9 mouse cellular contexts compared by ENCODE assay signal in genomic region chr19:25672101-25672950, GRCm38 (mm10). TPM values are rescaled to one million over a fixed set of nuclear protein-coding genes. Genes with fewer than 3 reads are reported as not detected.
DNase-seq lines count a peak whose midpoint lies in the region; ATAC-seq and TF ChIP-seq lines count a peak whose summit lies in the region.
"Had no signal": no experiment of that assay in that cellular context is flagged by ENCODE, and none has a peak within 500 bp of the region (broad histone marks: within the 10 kb centered on the region; RNA-seq: fewer than 3 reads in every experiment).

Gene Dmrt2 (plus strand): TSS chr19:25672411.

- no peak within 1 kb of the TSS for H3K27ac ChIP-seq in embryonic facial prominence, embryonic 11.5 days (replicated peaks; ENCODE audit: low read depth, low read length)
- H3K27ac ChIP-seq in kidney, adult 2 months (ENCODE audit: insufficient read depth, low read depth, low read length): no peak within 1 kb of the TSS
- H3K27ac ChIP-seq in liver, embryonic 11.5 days (ENCODE audit: low read depth, low read length): no peak within 1 kb of the TSS
- no peak within 1 kb of the TSS for H3K27ac ChIP-seq in midbrain, postnatal 0 days (ENCODE audit: low read depth, low read length)
- H3K27ac ChIP-seq in testis, adult 2 months (ENCODE audit: control insufficient read depth, insufficient read depth, low read depth, low read length): no peak within 1 kb of the TSS

- H3K4me3 ChIP-seq in embryonic facial prominence, embryonic 11.5 days (ENCODE audit: low read depth, low read length): peak within 1 kb of the TSS; percentile 34
- peak within 1 kb of the TSS; percentile 23 for H3K4me3 ChIP-seq in kidney, adult 2 months (ENCODE audit: insufficient read depth, low read depth, low read length)
- H3K4me3 ChIP-seq in liver, embryonic 11.5 days (ENCODE audit: low read depth, low read length): peak within 1 kb of the TSS; percentile 45
- peak within 1 kb of the TSS; percentile 29 for H3K4me3 ChIP-seq in midbrain, postnatal 0 days (ENCODE audit: low read depth, low read length)
- H3K4me3 ChIP-seq in testis, adult 2 months (ENCODE audit: control insufficient read depth, low read depth, low read length): peak within 1 kb of the TSS; percentile 50

- H3K27me3 ChIP-seq in embryonic facial prominence, embryonic 11.5 days (ENCODE audit: control insufficient read depth, insufficient read depth, low read length): peaks cover 76% of the 10 kb centered on the region
- peaks cover 7% of the 10 kb centered on the region for H3K27me3 ChIP-seq in kidney, adult 2 months (replicated peaks; ENCODE audit: control insufficient read depth, insufficient read depth, low read length)
- H3K27me3 ChIP-seq in liver, embryonic 11.5 days (replicated peaks; ENCODE audit: control insufficient read depth, insufficient read depth, low read length): peaks cover 98% of the 10 kb centered on the region
- H3K27me3 ChIP-seq in midbrain, postnatal 0 days (ENCODE audit: insufficient read depth, low read length): peaks cover 88% of the 10 kb centered on the region
- no peaks in the 10 kb centered on the region; the same call in 1 of the 2 replicates for H3K27me3 ChIP-seq in testis, adult 2 months (ENCODE audit: control insufficient read depth, insufficient read depth, low read length)

- H3K4me1 ChIP-seq in embryonic facial prominence, embryonic 11.5 days (ENCODE audit: control insufficient read depth, insufficient read depth, low read length): peaks cover 10% of the 10 kb centered on the region
- H3K4me1 ChIP-seq in kidney, adult 2 months (ENCODE audit: control insufficient read depth, insufficient read depth, low read length): no peaks in the 10 kb centered on the region
- H3K4me1 ChIP-seq in liver, embryonic 11.5 days (replicated peaks; ENCODE audit: control insufficient read depth, insufficient read depth, low read length): peaks cover 9% of the 10 kb centered on the region
- peaks cover 6% of the 10 kb centered on the region for H3K4me1 ChIP-seq in midbrain, postnatal 0 days (ENCODE audit: insufficient read depth, low read length)
- peaks cover 14% of the 10 kb centered on the region for H3K4me1 ChIP-seq in testis, adult 2 months (ENCODE audit: control insufficient read depth, insufficient read depth, low read length)

- no peaks in the 10 kb centered on the region for H3K36me3 ChIP-seq in embryonic facial prominence, embryonic 11.5 days (replicated peaks; ENCODE audit: control insufficient read depth, insufficient read depth, low read depth, low read length)
- H3K36me3 ChIP-seq in kidney, adult 2 months (ENCODE audit: control insufficient read depth, insufficient read depth, low read length): no peaks in the 10 kb centered on the region
- no peaks in the 10 kb centered on the region for H3K36me3 ChIP-seq in liver, embryonic 11.5 days (ENCODE audit: control insufficient read depth, insufficient read depth, low read length)
- no peaks in the 10 kb centered on the region for H3K36me3 ChIP-seq in midbrain, postnatal 0 days (ENCODE audit: insufficient read depth, low read length)
- H3K36me3 ChIP-seq in testis, adult 2 months (ENCODE audit: control insufficient read depth, insufficient read depth, low read length): no peaks in the 10 kb centered on the region
- H3K36me3 ChIP-seq: G1E had no signal

- H3K4me2 ChIP-seq in embryonic facial prominence, embryonic 11.5 days (ENCODE audit: low read depth, low read length): peak within 1 kb of the TSS; percentile 68
- peak within 1 kb of the TSS; percentile 84 for H3K4me2 ChIP-seq in liver, embryonic 11.5 days
- peak within 1 kb of the TSS; percentile 54 for H3K4me2 ChIP-seq in midbrain, postnatal 0 days (ENCODE audit: low read depth, low read length, poor library complexity, severe bottlenecking)

- no peak for TF ChIP-seq CTCF in kidney, adult 2 months (conservative IDR thresholded peaks at IDR 0.05; ENCODE audit: insufficient read depth, insufficient read length, low read depth, low read length)
- no peak for TF ChIP-seq CTCF in midbrain, postnatal 0 days (IDR thresholded peaks at IDR 0.05)
- TF ChIP-seq CTCF in testis, adult 2 months (IDR thresholded peaks at IDR 0.05; ENCODE audit: control insufficient read depth, insufficient read depth, insufficient replicate concordance, low read depth, low read length): no peak

- WGBS in embryonic facial prominence, embryonic 11.5 days: under 1% methylated on average over 44 of the region's 44 CpGs
- 4% methylated on average over 44 of the region's 44 CpGs for WGBS in kidney, adult 2 months
- 1% methylated on average over 44 of the region's 44 CpGs for WGBS in liver, embryonic 11.5 days
- under 1% methylated on average over 44 of the region's 44 CpGs for WGBS in midbrain, postnatal 0 days

- DNase-seq in left cerebral cortex, adult 18-20 months (ENCODE audit: low spot score in 2 of 2): peak; percentile 34 to 44
- DNase-seq in left cerebral cortex, adult 11 months (ENCODE audit: low spot score): no peak
- peak; percentile 92 for DNase-seq in embryonic facial prominence, embryonic 11.5 days (ENCODE audit: low spot score)
- peak; percentile 40 to 42 for DNase-seq in heart, adult 9 months (ENCODE audit: low spot score in 2 of 2)
- peak; percentile 41 for DNase-seq in kidney, adult 2 months
- DNase-seq in liver, embryonic 11.5 days (ENCODE audit: low spot score): peak; percentile 72
- peak; percentile 73 for DNase-seq in midbrain, postnatal 0 days (ENCODE audit: low spot score)

- TF ChIP-seq POLR2A in kidney, adult 2 months (IDR thresholded peaks at IDR 0.05; ENCODE audit: low read depth, low read length): no peak
- TF ChIP-seq POLR2A in testis, adult 2 months (IDR thresholded peaks at IDR 0.05; ENCODE audit: control insufficient read depth, low read depth, low read length): no peak

- H3K9ac ChIP-seq in embryonic facial prominence, embryonic 11.5 days (replicated peaks; ENCODE audit: low read length): peak within 1 kb of the TSS; percentile 43
- 0 out of 2 replicates have a peak within 1 kb of the TSS, but pooled peaks have one; percentile 12 for H3K9ac ChIP-seq in liver, embryonic 11.5 days (ENCODE audit: low read depth, low read length)
- H3K9ac ChIP-seq in midbrain, postnatal 0 days (replicated peaks; ENCODE audit: low read length, poor library complexity, severe bottlenecking): no peak within 1 kb of the TSS

- peak; percentile 98 for ATAC-seq in embryonic facial prominence, embryonic 11.5 days (replicated peaks; ENCODE audit: insufficient number of reproducible peaks, low FRiP score, low TSS enrichment, low read depth)
- ATAC-seq in liver, embryonic 11.5 days (replicated peaks; ENCODE audit: low FRiP score): peak; percentile 94
- ATAC-seq in midbrain, postnatal 0 days (ENCODE audit: low FRiP score): peak; percentile 85

- H3K9me3 ChIP-seq in embryonic facial prominence, embryonic 11.5 days (replicated peaks; ENCODE audit: control insufficient read depth, low read length): no peaks in the 10 kb centered on the region
- H3K9me3 ChIP-seq in liver, embryonic 11.5 days (ENCODE audit: control insufficient read depth, low read length): no peaks in the 10 kb centered on the region
- H3K9me3 ChIP-seq in midbrain, postnatal 0 days (ENCODE audit: low read length): no peaks in the 10 kb centered on the region

RNA-seq across cellular contexts. Expression of gene Dmrt2, which starts in this region (rescaled TPM):
- total RNA-seq in left cerebral cortex, adult 18-20 months (2021): 1 to 10 TPM; 1.6 TPM
- 6.1 and 7.4 TPM in 2 replicates for polyA plus RNA-seq in embryonic facial prominence, embryonic 11.5 days (2014; fragmentation: Nextera tagmentation; extraction: Ambion mirVana)
- polyA plus RNA-seq in kidney, adult 2 months (2012; rRNA removed): 4.7 and 4.8 TPM in 2 replicates
- polyA plus RNA-seq in liver, embryonic 11.5 days (2014; fragmentation: Nextera tagmentation; extraction: Ambion mirVana): 0.73 and 1.2 TPM in 2 replicates
- 0.11 and 0.14 TPM in 2 replicates for total RNA-seq in midbrain, postnatal 0 days (2014; rRNA removed)
- polyA plus RNA-seq in midbrain, postnatal 0 days (2015; fragmentation: Nextera tagmentation; extraction: Ambion mirVana): 0.07 TPM in 1 of 2 replicates, not detected in the other
- 0.25 and 0.54 TPM in 2 replicates for polyA plus RNA-seq in testis, adult 2 months (2012; rRNA removed)
- total RNA-seq: G1E had no signal
- polyA plus RNA-seq: G1E had no signal

Comparison
In these comparisons a context has a peak if more than half of its experiments do, and no peak if none do; other contexts are left out.
1. Peak in DNase-seq, ATAC-seq, H3K4me3 ChIP-seq and H3K4me2 ChIP-seq in midbrain, postnatal 0 days; RNA of the gene not detected or under 1 TPM.